Mouse (Mus musculus) ES-Bruce4 (cell line): ENCODE data around the gene Qars. TPM values are rescaled to one million over a fixed set of nuclear protein-coding genes. Genes with fewer than 3 reads are reported as not detected.

Source experiments
- H3K27ac ChIP-seq: 2 replicates; pipeline ENCODE4 v1.5.1; 2012; ENCODE audit warnings: low read length, inconsistent platforms; ENCODE audit not compliant: insufficient read depth
- H3K27me3 ChIP-seq: 2 replicates; pipeline ENCODE4 v1.6.1; 2012; ENCODE audit warnings: mild to moderate bottlenecking, low read length, inconsistent platforms; ENCODE audit not compliant: control insufficient read depth, poor library complexity, insufficient read depth, severe bottlenecking
- H3K36me3 ChIP-seq: 2 replicates; pipeline ENCODE4 v1.6.1; 2012; ENCODE audit warnings: inconsistent platforms, mild to moderate bottlenecking, low read length, moderate library complexity; ENCODE audit not compliant: control insufficient read depth, poor library complexity, insufficient read depth, severe bottlenecking
- H3K4me1 ChIP-seq: one replicate; pipeline ENCODE4 v1.8.1; 2011; ENCODE audit warnings: low read length; ENCODE audit not compliant: control insufficient read depth, insufficient read depth
- H3K4me3 ChIP-seq: 2 replicates; pipeline ENCODE4 v1.5.1; 2011; ENCODE audit warnings: low read depth, mild to moderate bottlenecking, low read length
- H3K9ac ChIP-seq: 2 replicates; pipeline ENCODE4 v1.6.1; 2012; ENCODE audit warnings: low read depth, mild to moderate bottlenecking, inconsistent platforms; ENCODE audit not compliant: poor library complexity, severe bottlenecking
- H3K9me3 ChIP-seq: replicated peaks from 2 replicates; pipeline ENCODE4 v1.6.1; 2012; ENCODE audit warnings: mild to moderate bottlenecking, low read length, inconsistent platforms; ENCODE audit not compliant: control insufficient read depth, poor library complexity, insufficient read depth, severe bottlenecking
- CTCF ChIP-seq: IDR thresholded peaks from one replicate; pipeline ENCODE4 v1.8.1; 2011; ENCODE audit warnings: low read depth, low read length
- EP300 ChIP-seq: IDR thresholded peaks from 2 replicates; pipeline ENCODE4 v1.6.1; 2011; ENCODE audit warnings: low read depth, low read length; ENCODE audit not compliant: insufficient read depth
- POLR2A ChIP-seq: IDR thresholded peaks from one replicate; pipeline ENCODE4 v1.8.1; 2011; ENCODE audit warnings: low read length; ENCODE audit not compliant: insufficient read depth
- polyA plus RNA-seq: library from polyadenylated mRNA; stranded (reverse); fragments of >200 nt; gene quantifications from 2 replicates; pipeline ENCODE4 v1.2.4, GENCODE M21; 2011; ENCODE audit warnings: low read depth; ENCODE audit not compliant: missing spikeins, insufficient read depth, insufficient read length

Qars gene
- polyA plus RNA-seq, 1 experiment = 395 TPM

GRCm38 (mm10) chr9:108489702-108490558 lies 17.6 kb upstream of the Qars start:
- Histone ChIP-seq H3K4me1 (no peaks in the 10 kb centered on the region), H3K36me3 (peaks cover 22% of the 10 kb centered on the region), H3K27me3 (no peaks in the 10 kb centered on the region), H3K9ac (peak overlapping the region; percentile 85), H3K4me3 (peak overlapping the region; percentile 78), H3K9me3 (no peaks in the 10 kb centered on the region), H3K27ac (peak overlapping the region; percentile 88)
- TF ChIP-seq POLR2A = peak; percentile 46
- no peak for TF ChIP-seq CTCF
- no peak for TF ChIP-seq EP300

- Histone ChIP-seq H3K36me3 (peaks cover 28% of the 10 kb centered on the region), H3K9ac (peak within 1 kb of the TSS; percentile 85), H3K4me3 (peak within 1 kb of the TSS; percentile 78), H3K27ac (peak within 1 kb of the TSS; percentile 88), H3K9me3 (no peaks in the 10 kb centered on the region), H3K27me3 (no peaks in the 10 kb centered on the region), H3K4me1 (no peaks in the 10 kb centered on the region)
- TF ChIP-seq CTCF (no peak), EP300 (0 out of 2 replicates have a peak, but pooled peaks have one; percentile 2)
These were observed 16.8 kb upstream of the Qars start, which contains the start of gene Usp19 for GRCm38 (mm10) chr9:108490559-108491285. Gene Usp19, plus strand, starts transcription at chr9:108490602.

- Histone ChIP-seq H3K27me3 (no peaks in the 10 kb centered on the region), H3K9me3 (no peaks in the 10 kb centered on the region), H3K36me3 (peaks cover 33% of the 10 kb centered on the region), H3K4me3 (peak overlapping the region; percentile 78), H3K4me1 (no peaks in the 10 kb centered on the region), H3K27ac (peak overlapping the region; percentile 64), H3K9ac (peak overlapping the region; percentile 85)
- TF ChIP-seq POLR2A (no peak), EP300 (no peak), CTCF (no peak)
These were observed 16.3 kb upstream of the Qars start for GRCm38 (mm10) chr9:108491286-108491580.

- peaks cover 38% of the 10 kb centered on the region for H3K36me3 ChIP-seq
These were observed 15.3 kb upstream of the Qars start for GRCm38 (mm10) chr9:108492043-108492750.

GRCm38 (mm10) chr9:108493246-108493645 lies 14.3 kb upstream of the Qars start:
- H3K4me3 ChIP-seq = no peak overlapping the region
- peaks cover 44% of the 10 kb centered on the region for H3K36me3 ChIP-seq
- H3K27me3 ChIP-seq = no peaks in the 10 kb centered on the region
- TF ChIP-seq EP300 = no peak
- TF ChIP-seq POLR2A = no peak
- TF ChIP-seq CTCF = no peak
- no peak overlapping the region for H3K27ac ChIP-seq
- H3K9ac ChIP-seq = no peak overlapping the region
- no peaks in the 10 kb centered on the region for H3K9me3 ChIP-seq
- no peaks in the 10 kb centered on the region for H3K4me1 ChIP-seq

More at GRCm38 (mm10) chr9:108492043-108492750, 15.3 kb upstream of the Qars start:
- Histone ChIP-seq H3K27me3 (no peaks in the 10 kb centered on the region), H3K27ac (no peak overlapping the region), H3K4me1 (no peaks in the 10 kb centered on the region), H3K9me3 (no peaks in the 10 kb centered on the region), H3K4me3 (peak overlapping the region; percentile 1; the same call in 1 of the 2 replicates), H3K9ac (peak overlapping the region; percentile 85)
- TF ChIP-seq POLR2A (no peak), CTCF (no peak), EP300 (no peak)
